In the genomic region with DNA sequence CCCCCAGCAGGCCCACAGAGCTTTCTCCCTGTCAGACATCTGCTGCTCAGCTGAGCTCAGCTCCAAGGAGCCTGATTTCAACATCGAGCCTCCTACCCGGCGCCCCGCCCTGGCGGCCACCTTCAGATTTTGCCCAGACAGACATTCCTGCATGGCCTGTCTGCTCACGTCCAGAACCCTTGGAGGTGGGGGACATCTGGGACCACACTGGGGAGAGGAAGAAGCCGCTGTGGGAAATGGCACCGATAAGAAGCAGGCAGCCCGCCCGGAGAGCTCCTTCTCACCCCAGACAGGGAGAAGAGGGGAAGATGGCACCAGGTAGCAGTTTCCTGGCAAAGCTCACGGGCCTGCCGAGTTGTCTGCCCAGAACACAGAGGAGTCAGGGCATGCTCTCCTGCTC, we compare ENCODE assay signal across 10 mouse cellular contexts.
A peak's percentile ranks its signal among the peaks of the same experiment; 100 is the strongest.
DNase-seq lines count a peak whose midpoint lies in the region; ATAC-seq lines count a peak whose summit lies in the region.
"Had no signal": no experiment of that assay in that cellular context is flagged by ENCODE, and none has a peak within 500 bp of the region (broad histone marks: within the 10 kb centered on the region; RNA-seq: fewer than 3 reads in every experiment).

No protein-coding gene starts in this region.

- peaks cover 23% of the 10 kb centered on the region for H3K36me3 ChIP-seq in hindbrain, embryonic 14.5 days (replicated peaks; ENCODE audit: control insufficient read depth, insufficient read depth)
- no peaks in the 10 kb centered on the region for H3K36me3 ChIP-seq in hindbrain, embryonic 16.5 days (ENCODE audit: control insufficient read depth, insufficient read depth, low read length)

- ATAC-seq in hindbrain, embryonic 14.5 days (ENCODE audit: low FRiP score): no peak
- ATAC-seq in hindbrain, embryonic 16.5 days: no peak
- ATAC-seq in granulocyte monocyte progenitor cell, adult 5-6 weeks (replicated peaks; ENCODE audit: poor library complexity, severe bottlenecking): peak; percentile 57

- no peak overlapping the region for H3K9ac ChIP-seq in hindbrain, embryonic 14.5 days
- H3K9ac ChIP-seq in hindbrain, embryonic 16.5 days (ENCODE audit: low read depth, low read length): no peak overlapping the region
- H3K9ac ChIP-seq: lung, embryonic 15.5 days; neural tube, embryonic 12.5 days had no signal

- WGBS in hindbrain, embryonic 14.5 days: 80% methylated on average over 12 of the region's 12 CpGs
- WGBS in hindbrain, embryonic 16.5 days: 78% methylated on average over 12 of the region's 12 CpGs

- H3K4me2 ChIP-seq in hindbrain, embryonic 14.5 days (replicated peaks): no peak overlapping the region
- no peak overlapping the region for H3K4me2 ChIP-seq in hindbrain, embryonic 16.5 days (ENCODE audit: low read length)
- H3K4me2 ChIP-seq: lung, embryonic 15.5 days; neural tube, embryonic 12.5 days had no signal

- H3K4me1 ChIP-seq in hindbrain, embryonic 14.5 days (replicated peaks; ENCODE audit: control insufficient read depth, insufficient read depth, low read length): peaks cover 15% of the 10 kb centered on the region
- H3K4me1 ChIP-seq in hindbrain, embryonic 16.5 days (ENCODE audit: control insufficient read depth, insufficient read depth, low read depth, low read length): peaks cover 19% of the 10 kb centered on the region

- no peak overlapping the region for H3K4me3 ChIP-seq in hindbrain, embryonic 14.5 days (replicated peaks; ENCODE audit: low read length)
- H3K4me3 ChIP-seq in hindbrain, embryonic 16.5 days (ENCODE audit: low read length): no peak overlapping the region
- H3K4me3 ChIP-seq: lung, embryonic 15.5 days; neural tube, embryonic 12.5 days had no signal

- H3K9me3 ChIP-seq in hindbrain, embryonic 14.5 days (ENCODE audit: control insufficient read depth, low read length): no peaks in the 10 kb centered on the region
- H3K9me3 ChIP-seq in hindbrain, embryonic 16.5 days (ENCODE audit: control insufficient read depth, low read length): no peaks in the 10 kb centered on the region
- H3K9me3 ChIP-seq: lung, embryonic 15.5 days; neural tube, embryonic 12.5 days had no signal

- no peaks in the 10 kb centered on the region for H3K27me3 ChIP-seq in hindbrain, embryonic 14.5 days (ENCODE audit: control insufficient read depth, insufficient read depth, low read length)
- no peaks in the 10 kb centered on the region for H3K27me3 ChIP-seq in hindbrain, embryonic 16.5 days (replicated peaks; ENCODE audit: control insufficient read depth, insufficient read depth, low read length)
- H3K27me3 ChIP-seq: lung, embryonic 15.5 days; neural tube, embryonic 12.5 days had no signal

- DNase-seq in cerebellum, adult 11 months: peak; percentile 45
- DNase-seq in cerebellum, adult 9-10 months: no peak
- DNase-seq in hindbrain, embryonic 14.5 days (ENCODE audit: low spot score): no peak
- DNase-seq in NIH3T3 (ENCODE audit: low read depth): peak; percentile 25
- DNase-seq in lung, postnatal 14 days: no peak
- no peak for DNase-seq in layer of hippocampus, postnatal 10 days (ENCODE audit: low spot score in 2 of 2)

- H3K27ac ChIP-seq in hindbrain, embryonic 14.5 days: peak overlapping the region; percentile 3; the same call in 1 of the 2 replicates
- H3K27ac ChIP-seq in hindbrain, embryonic 16.5 days (ENCODE audit: low read depth, low read length): no peak overlapping the region; the same call in 1 of the 2 replicates
- H3K27ac ChIP-seq: neural tube, embryonic 12.5 days had no signal

Comparison
In these comparisons a context has a peak if more than half of its experiments do, and no peak if none do; other contexts are left out.
1. DNase-seq: peak in cerebellum, adult 11 months (single experiment) and NIH3T3 (single experiment); none in cerebellum, adult 9-10 months (single experiment), hindbrain, embryonic 14.5 days (single experiment), lung, postnatal 14 days (single experiment) and layer of hippocampus, postnatal 10 days (0 of 2).